ENCODE assay signal across 13 mouse cellular contexts in genomic region chr1:79449943-79450342, GRCm38 (mm10). TPM values are rescaled to one million over a fixed set of nuclear protein-coding genes. Genes with fewer than 3 reads are reported as not detected.
DNase-seq lines count a peak whose midpoint lies in the region; ATAC-seq and TF ChIP-seq lines count a peak whose summit lies in the region.
"Had no signal": no experiment of that assay in that cellular context is flagged by ENCODE, and none has a peak within 500 bp of the region (broad histone marks: within the 10 kb centered on the region; RNA-seq: fewer than 3 reads in every experiment).

No protein-coding gene starts in this region.

- ATAC-seq in heart, embryonic 15.5 days (replicated peaks; ENCODE audit: insufficient number of reproducible peaks, insufficient read depth, low FRiP score, low read depth) = no peak
- no peak for ATAC-seq in embryonic facial prominence, embryonic 11.5 days (replicated peaks; ENCODE audit: insufficient number of reproducible peaks, low FRiP score, low TSS enrichment, low read depth)
- 0 out of 2 replicates have a peak, but pooled peaks have one; percentile 2 for ATAC-seq in forebrain, postnatal 0 days
- peak; percentile 55 for ATAC-seq in midbrain, embryonic 13.5 days
- ATAC-seq: CD4-positive, CD25-positive, alpha-beta regulatory T cell, adult 4 months had no signal

- H3K27ac ChIP-seq in heart, embryonic 15.5 days = no peak overlapping the region
- no peak overlapping the region for H3K27ac ChIP-seq in embryonic facial prominence, embryonic 11.5 days (replicated peaks; ENCODE audit: low read depth, low read length)
- H3K27ac ChIP-seq in forebrain, postnatal 0 days (ENCODE audit: low read depth, low read length) = no peak overlapping the region
- peak overlapping the region; percentile 84 for H3K27ac ChIP-seq in midbrain, embryonic 13.5 days
- H3K27ac ChIP-seq: limb, embryonic 15.5 days had no signal

- no peaks in the 10 kb centered on the region for H3K36me3 ChIP-seq in heart, embryonic 15.5 days
- no peaks in the 10 kb centered on the region for H3K36me3 ChIP-seq in embryonic facial prominence, embryonic 11.5 days (replicated peaks; ENCODE audit: control insufficient read depth, insufficient read depth, low read depth, low read length)
- H3K36me3 ChIP-seq in forebrain, postnatal 0 days (ENCODE audit: insufficient read depth) = no peaks in the 10 kb centered on the region
- H3K36me3 ChIP-seq in midbrain, embryonic 13.5 days = no peaks in the 10 kb centered on the region
- H3K36me3 ChIP-seq: limb, embryonic 15.5 days had no signal

- H3K4me2 ChIP-seq in heart, embryonic 15.5 days = peak overlapping the region; percentile 55
- H3K4me2 ChIP-seq in embryonic facial prominence, embryonic 11.5 days (ENCODE audit: low read depth, low read length) = peak overlapping the region; percentile 32
- peak overlapping the region; percentile 72 for H3K4me2 ChIP-seq in forebrain, postnatal 0 days (ENCODE audit: low read depth)
- H3K4me2 ChIP-seq in midbrain, embryonic 13.5 days (replicated peaks) = peak overlapping the region; percentile 66
- H3K4me2 ChIP-seq: limb, embryonic 15.5 days had no signal

- no peak for DNase-seq in heart, adult 8-10 months (ENCODE audit: low spot score)
- no peak for DNase-seq in embryonic facial prominence, embryonic 11.5 days (ENCODE audit: low spot score)
- no peak for DNase-seq in forebrain, postnatal 0 days
- no peak for DNase-seq in liver
- DNase-seq in testis, postnatal 14 days (ENCODE audit: low spot score) = no peak
- DNase-seq in left cerebral cortex, adult 8-10 months (ENCODE audit: low spot score in 2 of 2) = no peak
- DNase-seq: kidney, postnatal 10 days; thymus, adult 18-20 months had no signal

- H3K4me1 ChIP-seq in heart, embryonic 15.5 days (replicated peaks) = peaks cover 5% of the 10 kb centered on the region
- no peaks in the 10 kb centered on the region for H3K4me1 ChIP-seq in embryonic facial prominence, embryonic 11.5 days (ENCODE audit: control insufficient read depth, insufficient read depth, low read length)
- H3K4me1 ChIP-seq in forebrain, postnatal 0 days (ENCODE audit: insufficient read depth) = no peaks in the 10 kb centered on the region; the same call in 1 of the 2 replicates
- peaks cover 39% of the 10 kb centered on the region for H3K4me1 ChIP-seq in midbrain, embryonic 13.5 days (replicated peaks)
- H3K4me1 ChIP-seq: limb, embryonic 15.5 days had no signal

- no peaks in the 10 kb centered on the region for H3K9me3 ChIP-seq in heart, embryonic 15.5 days (replicated peaks)
- no peaks in the 10 kb centered on the region for H3K9me3 ChIP-seq in embryonic facial prominence, embryonic 11.5 days (replicated peaks; ENCODE audit: control insufficient read depth, low read length)
- no peaks in the 10 kb centered on the region for H3K9me3 ChIP-seq in forebrain, postnatal 0 days (ENCODE audit: low read length)
- no peaks in the 10 kb centered on the region for H3K9me3 ChIP-seq in midbrain, embryonic 13.5 days
- H3K9me3 ChIP-seq: limb, embryonic 15.5 days had no signal

- no peak for TF ChIP-seq CTCF in forebrain, postnatal 0 days (IDR thresholded peaks at IDR 0.05; ENCODE audit: low read depth)

- H3K9ac ChIP-seq in heart, embryonic 15.5 days = no peak overlapping the region
- H3K9ac ChIP-seq in embryonic facial prominence, embryonic 11.5 days (replicated peaks; ENCODE audit: low read length) = peak overlapping the region; percentile 10; the same call in 1 of the 2 replicates
- peak overlapping the region; percentile 56 for H3K9ac ChIP-seq in forebrain, postnatal 0 days
- H3K9ac ChIP-seq in midbrain, embryonic 13.5 days (replicated peaks) = peak overlapping the region; percentile 56
- H3K9ac ChIP-seq: limb, embryonic 15.5 days had no signal

- peak overlapping the region; percentile 23 for H3K4me3 ChIP-seq in heart, embryonic 15.5 days
- 0 out of 2 replicates have a peak overlapping the region, but pooled peaks have one; percentile 12 for H3K4me3 ChIP-seq in embryonic facial prominence, embryonic 11.5 days (ENCODE audit: low read depth, low read length)
- H3K4me3 ChIP-seq in forebrain, postnatal 0 days (ENCODE audit: low read depth, low read length) = peak overlapping the region; percentile 41
- peak overlapping the region; percentile 36 for H3K4me3 ChIP-seq in midbrain, embryonic 13.5 days (replicated peaks)
- H3K4me3 ChIP-seq: limb, embryonic 15.5 days had no signal

- WGBS in heart, embryonic 15.5 days = 22% methylated on average over 6 of the region's 6 CpGs
- 22% methylated on average over 6 of the region's 6 CpGs for WGBS in embryonic facial prominence, embryonic 11.5 days
- 7% methylated on average over 6 of the region's 6 CpGs for WGBS in forebrain, postnatal 0 days
- 21% methylated on average over 6 of the region's 6 CpGs for WGBS in midbrain, embryonic 13.5 days

- 0 out of 2 replicates have a peak, but pooled peaks cover 3% of the 10 kb centered on the region for H3K27me3 ChIP-seq in heart, embryonic 15.5 days
- no peaks in the 10 kb centered on the region for H3K27me3 ChIP-seq in embryonic facial prominence, embryonic 11.5 days (ENCODE audit: control insufficient read depth, insufficient read depth, low read length)
- no peaks in the 10 kb centered on the region for H3K27me3 ChIP-seq in forebrain, postnatal 0 days (ENCODE audit: insufficient read depth, low read length)
- H3K27me3 ChIP-seq in midbrain, embryonic 13.5 days = no peaks in the 10 kb centered on the region

RNA-seq across cellular contexts. Expression of gene Scg2, which starts 10.0 kb away (rescaled TPM):
- 0.20 and 0.76 TPM in 2 replicates for polyA plus RNA-seq in heart, embryonic 15.5 days (2015; fragmentation: Nextera tagmentation; extraction: Ambion mirVana)
- total RNA-seq in heart, adult 8-10 months (2022) = not detected
- 3.5 and 4.5 TPM in 2 replicates for polyA plus RNA-seq in embryonic facial prominence, embryonic 11.5 days (2014; fragmentation: Nextera tagmentation; extraction: Ambion mirVana)
- 155 and 177 TPM in 2 replicates for total RNA-seq in forebrain, postnatal 0 days (2014; rRNA removed)
- polyA plus RNA-seq in forebrain, postnatal 0 days (2015; fragmentation: Nextera tagmentation; extraction: Ambion mirVana) = 136 and 185 TPM in 2 replicates
- polyA plus RNA-seq in midbrain, embryonic 13.5 days (2015; fragmentation: Nextera tagmentation; extraction: Ambion mirVana) = 49.6 and 56.1 TPM in 2 replicates
- total RNA-seq in left cerebral cortex, adult 8-10 months (2022) = 100 to 1,000 TPM; 224 to 252 (median 238) TPM
- total RNA-seq: megakaryocyte, adult 5-6 weeks had no signal
- polyA plus RNA-seq: CD4-positive, CD25-positive, alpha-beta regulatory T cell, adult 4 months had no signal

Comparison
In these comparisons a context has a peak if more than half of its experiments do, and no peak if none do; other contexts are left out.
1. ATAC-seq: peak in forebrain, postnatal 0 days (single experiment) and midbrain, embryonic 13.5 days (single experiment); none in heart, embryonic 15.5 days (single experiment) and embryonic facial prominence, embryonic 11.5 days (single experiment).
2. Peak in every context shown above with its lines, with median percentiles within 50 percentile points of each other: H3K4me2 ChIP-seq and H3K4me3 ChIP-seq.